15 mouse cellular contexts compared by ENCODE assay signal in genomic region chr2:170837363-170837762, GRCm38 (mm10).
DNase-seq lines count a peak whose midpoint lies in the region; ATAC-seq and TF ChIP-seq lines count a peak whose summit lies in the region.
"Had no signal": no experiment of that assay in that cellular context is flagged by ENCODE, and none has a peak within 500 bp of the region (broad histone marks: within the 10 kb centered on the region; RNA-seq: fewer than 3 reads in every experiment).

No protein-coding gene starts in this region.

- WGBS in heart, embryonic 10.5 days, result 70% methylated on average over 11 of the region's 11 CpGs
- WGBS in midbrain, embryonic 12.5 days, result 70% methylated on average over 11 of the region's 11 CpGs
- 57% methylated on average over 11 of the region's 11 CpGs for WGBS in midbrain, embryonic 16.5 days
- 25% methylated on average over 11 of the region's 11 CpGs for WGBS in hindbrain, embryonic 15.5 days
- WGBS in olfactory bulb, adult 2 months, result 69% methylated on average over 11 of the region's 11 CpGs

- H3K4me1 ChIP-seq in heart, embryonic 10.5 days, result peaks cover 17% of the 10 kb centered on the region
- peaks cover 27% of the 10 kb centered on the region for H3K4me1 ChIP-seq in midbrain, embryonic 12.5 days
- peaks cover 21% of the 10 kb centered on the region for H3K4me1 ChIP-seq in midbrain, embryonic 16.5 days (ENCODE audit: control insufficient read depth, insufficient read depth, low read length)
- H3K4me1 ChIP-seq in hindbrain, embryonic 15.5 days (replicated peaks), result peaks cover 25% of the 10 kb centered on the region
- H3K4me1 ChIP-seq in olfactory bulb, adult 2 months (ENCODE audit: control insufficient read depth, insufficient read depth, low read length), result peaks cover 11% of the 10 kb centered on the region; the same call in 1 of the 2 replicates
- H3K4me1 ChIP-seq: embryonic facial prominence, embryonic 12.5 days; limb, embryonic 15.5 days had no signal

- H3K9me3 ChIP-seq in heart, embryonic 10.5 days, result no peaks in the 10 kb centered on the region
- no peaks in the 10 kb centered on the region for H3K9me3 ChIP-seq in midbrain, embryonic 12.5 days
- no peaks in the 10 kb centered on the region for H3K9me3 ChIP-seq in midbrain, embryonic 16.5 days (replicated peaks; ENCODE audit: control insufficient read depth, low read length, poor library complexity, severe bottlenecking)
- H3K9me3 ChIP-seq in hindbrain, embryonic 15.5 days, result no peaks in the 10 kb centered on the region
- H3K9me3 ChIP-seq: embryonic facial prominence, embryonic 12.5 days; limb, embryonic 15.5 days had no signal

- H3K4me3 ChIP-seq in heart, embryonic 10.5 days, result no peak overlapping the region
- no peak overlapping the region for H3K4me3 ChIP-seq in midbrain, embryonic 12.5 days
- no peak overlapping the region for H3K4me3 ChIP-seq in midbrain, embryonic 16.5 days (ENCODE audit: low read depth, low read length)
- H3K4me3 ChIP-seq in hindbrain, embryonic 15.5 days, result no peak overlapping the region
- no peak overlapping the region for H3K4me3 ChIP-seq in olfactory bulb, adult 2 months (ENCODE audit: insufficient read depth, low read depth, low read length)
- H3K4me3 ChIP-seq: embryonic facial prominence, embryonic 12.5 days; gastrocnemius, adult 2 months; heart, adult 2 months; limb, embryonic 15.5 days had no signal

- no peak for ATAC-seq in midbrain, embryonic 12.5 days (ENCODE audit: low FRiP score, low read depth)
- ATAC-seq in midbrain, embryonic 16.5 days, result no peak
- 0 out of 2 replicates have a peak, but pooled peaks have one; percentile 3 for ATAC-seq in hindbrain, embryonic 15.5 days (ENCODE audit: low FRiP score, low read depth)
- ATAC-seq: activated CD4-positive, CD25-positive, alpha-beta regulatory T cell, adult 4 months had no signal

- no peaks in the 10 kb centered on the region for H3K27me3 ChIP-seq in heart, embryonic 10.5 days (ENCODE audit: insufficient read depth, poor library complexity, severe bottlenecking)
- H3K27me3 ChIP-seq in midbrain, embryonic 12.5 days, result no peaks in the 10 kb centered on the region
- no peaks in the 10 kb centered on the region for H3K27me3 ChIP-seq in midbrain, embryonic 16.5 days (ENCODE audit: control insufficient read depth, insufficient read depth, low read depth, low read length)
- H3K27me3 ChIP-seq in hindbrain, embryonic 15.5 days, result no peaks in the 10 kb centered on the region
- H3K27me3 ChIP-seq: embryonic facial prominence, embryonic 12.5 days; limb, embryonic 15.5 days had no signal

- no peak for TF ChIP-seq POLR2A in olfactory bulb, adult 2 months (IDR thresholded peaks at IDR 0.05; ENCODE audit: insufficient read depth, low read depth, low read length)

- TF ChIP-seq CTCF in olfactory bulb, adult 2 months (IDR thresholded peaks at IDR 0.05; ENCODE audit: insufficient read depth, low read depth, low read length), result no peak

- no peak overlapping the region for H3K9ac ChIP-seq in midbrain, embryonic 12.5 days (replicated peaks)
- H3K9ac ChIP-seq in midbrain, embryonic 16.5 days (ENCODE audit: low read depth, low read length), result no peak overlapping the region
- no peak overlapping the region for H3K9ac ChIP-seq in hindbrain, embryonic 15.5 days
- H3K9ac ChIP-seq: embryonic facial prominence, embryonic 12.5 days; limb, embryonic 15.5 days; liver, postnatal 0 days had no signal

- DNase-seq in heart, embryonic 10.5 days (ENCODE audit: low spot score), result no peak
- DNase-seq in heart, adult 11 months, result no peak
- no peak for DNase-seq in ovary, postnatal 14 days (ENCODE audit: low spot score)
- DNase-seq in right cerebral cortex, postnatal 4 days, result no peak
- DNase-seq: gastrocnemius, adult 2 months; liver, postnatal 0 days; thymus, postnatal 4 days had no signal

- no peak overlapping the region for H3K4me2 ChIP-seq in midbrain, embryonic 12.5 days (replicated peaks)
- no peak overlapping the region for H3K4me2 ChIP-seq in midbrain, embryonic 16.5 days (ENCODE audit: low read length)
- no peak overlapping the region for H3K4me2 ChIP-seq in hindbrain, embryonic 15.5 days
- H3K4me2 ChIP-seq: embryonic facial prominence, embryonic 12.5 days; limb, embryonic 15.5 days had no signal

- H3K27ac ChIP-seq in heart, embryonic 10.5 days, result 0 out of 2 replicates have a peak overlapping the region, but pooled peaks have one; percentile 29
- peak overlapping the region; percentile 66 for H3K27ac ChIP-seq in midbrain, embryonic 12.5 days (replicated peaks)
- no peak overlapping the region for H3K27ac ChIP-seq in midbrain, embryonic 16.5 days (ENCODE audit: low read length)
- H3K27ac ChIP-seq in hindbrain, embryonic 15.5 days (replicated peaks), result peak overlapping the region; percentile 61
- H3K27ac ChIP-seq in olfactory bulb, adult 2 months (ENCODE audit: insufficient read depth, low read depth, low read length), result 0 out of 2 replicates have a peak overlapping the region, but pooled peaks have one; percentile 25
- H3K27ac ChIP-seq: gastrocnemius, adult 2 months; heart, adult 2 months; limb, embryonic 15.5 days had no signal

- H3K36me3 ChIP-seq in heart, embryonic 10.5 days, result no peaks in the 10 kb centered on the region
- no peaks in the 10 kb centered on the region for H3K36me3 ChIP-seq in midbrain, embryonic 12.5 days
- H3K36me3 ChIP-seq in midbrain, embryonic 16.5 days (ENCODE audit: control insufficient read depth, insufficient read depth, low read length), result no peaks in the 10 kb centered on the region
- H3K36me3 ChIP-seq in hindbrain, embryonic 15.5 days, result no peaks in the 10 kb centered on the region
- H3K36me3 ChIP-seq: embryonic facial prominence, embryonic 12.5 days; limb, embryonic 15.5 days had no signal
